Mouse (Mus musculus) brown adipose tissue, adult 24 weeks (tissue): ENCODE results near the gene Palm. TPM values are rescaled to one million over a fixed set of nuclear protein-coding genes. Genes with fewer than 3 reads are reported as not detected.

Experiments
- polyA plus RNA-seq: library from polyadenylated mRNA; stranded (reverse); fragments of >200 nt; gene quantifications from 2 replicates; pipeline ENCODE4 v1.2.4, GENCODE M21; 2012; ENCODE audit not compliant: missing spikeins, insufficient read depth, insufficient read length

The Palm gene
- polyA plus RNA-seq, 1 experiment = 18.7 TPM

Other genes with a start within 250 kb of the Palm start
- gene Mier2, start 238.4 kb upstream of the Palm start, polyA plus RNA-seq = 6.1 and 8.5 TPM in 2 replicates
- gene Theg, start 206.2 kb upstream of the Palm start, polyA plus RNA-seq = not detected in 2 replicates
- gene C2cd4c, start 179.5 kb upstream of the Palm start, polyA plus RNA-seq = 0.48 TPM in 1 of 2 replicates, not detected in the other
- gene Shc2, start 155.7 kb upstream of the Palm start, polyA plus RNA-seq = 0.92 and 1.7 TPM in 2 replicates
- gene Odf3l2, start 147.8 kb upstream of the Palm start, polyA plus RNA-seq = 1.2 TPM in 1 of 2 replicates, not detected in the other
- gene Madcam1, start 129.0 kb upstream of the Palm start, polyA plus RNA-seq = not detected in 2 replicates
- 17.0 and 17.6 TPM in 2 replicates for gene Tpgs1, start 124.2 kb upstream of the Palm start, polyA plus RNA-seq
- 181 and 274 TPM in 2 replicates for gene Cdc34, start 111.4 kb upstream of the Palm start, polyA plus RNA-seq
- not detected in 2 replicates for gene Gzmm, start 104.6 kb upstream of the Palm start, polyA plus RNA-seq
- 495 and 669 TPM in 2 replicates for gene Bsg, start 89.1 kb upstream of the Palm start, polyA plus RNA-seq
- gene Hcn2, start 76.9 kb upstream of the Palm start, polyA plus RNA-seq = 0.52 TPM in 1 of 2 replicates, not detected in the other
- gene Polrmt, start 47.0 kb upstream of the Palm start, polyA plus RNA-seq = 20.1 and 32.1 TPM in 2 replicates
- gene Fgf22, start 38.5 kb upstream of the Palm start, polyA plus RNA-seq = not detected in 2 replicates
- 23.3 and 27.2 TPM in 2 replicates for gene Rnf126, start 26.6 kb upstream of the Palm start, polyA plus RNA-seq
- gene Fstl3, start 16.3 kb upstream of the Palm start, polyA plus RNA-seq = 0.96 and 1.3 TPM in 2 replicates
- gene Prss57, start 2.6 kb upstream of the Palm start, polyA plus RNA-seq = not detected in 2 replicates
- gene Misp, start 27.4 kb downstream of the Palm start, polyA plus RNA-seq = not detected in 2 replicates
- 45.6 and 50.5 TPM in 2 replicates for gene Ptbp1, start 60.9 kb downstream of the Palm start, polyA plus RNA-seq
- gene Prtn3, start 80.9 kb downstream of the Palm start, polyA plus RNA-seq = 1.4 and 1.7 TPM in 2 replicates
- gene Plppr3, start 81.1 kb downstream of the Palm start, polyA plus RNA-seq = 1.3 TPM in 1 of 2 replicates, not detected in the other
- not detected in 2 replicates for gene Elane, start 92.7 kb downstream of the Palm start, polyA plus RNA-seq
- gene Cfd, start 97.3 kb downstream of the Palm start, polyA plus RNA-seq = 1,172 and 3,758 TPM in 2 replicates
- gene Med16, start 115.4 kb downstream of the Palm start, polyA plus RNA-seq = 11.2 and 12.9 TPM in 2 replicates
- not detected in 2 replicates for gene Gm26602, start 117.3 kb downstream of the Palm start, polyA plus RNA-seq
- gene Kiss1r, start 123.4 kb downstream of the Palm start, polyA plus RNA-seq = 0.38 and 0.63 TPM in 2 replicates
- 55.0 and 60.7 TPM in 2 replicates for gene R3hdm4, start 127.6 kb downstream of the Palm start, polyA plus RNA-seq
- 1.3 and 2.9 TPM in 2 replicates for gene Arid3a, start 133.5 kb downstream of the Palm start, polyA plus RNA-seq
- gene Wdr18, start 166.6 kb downstream of the Palm start, polyA plus RNA-seq = 25.6 and 44.7 TPM in 2 replicates
- gene Grin3b, start 177.1 kb downstream of the Palm start, polyA plus RNA-seq = not detected in 2 replicates
- gene Tmem259, start 190.8 kb downstream of the Palm start, polyA plus RNA-seq = 69.8 and 75.4 TPM in 2 replicates
- gene Cnn2, start 195.0 kb downstream of the Palm start, polyA plus RNA-seq = 6.4 and 10.3 TPM in 2 replicates
- gene Abca7, start 202.9 kb downstream of the Palm start, polyA plus RNA-seq = 5.1 and 5.4 TPM in 2 replicates
- gene Arhgap45, start 223.1 kb downstream of the Palm start, polyA plus RNA-seq = 1.8 and 2.6 TPM in 2 replicates
- 78.3 and 85.8 TPM in 2 replicates for gene Polr2e, start 246.2 kb downstream of the Palm start, polyA plus RNA-seq